Mouse (Mus musculus): ENCODE data around the gene Pcnx4. TPM values are rescaled to one million over a fixed set of nuclear protein-coding genes. Genes with fewer than 3 reads are reported as not detected.
"Not testable (repeated sequence)": the region's sequence is repeated elsewhere in the genome, so short reads cannot be mapped to it uniquely, and the experiment has no call there.

Pcnx4 gene
- total and polyA plus RNA-seq, 3 experiments, result 2.4 to 3.6 (median 3.4) TPM

DNA sequence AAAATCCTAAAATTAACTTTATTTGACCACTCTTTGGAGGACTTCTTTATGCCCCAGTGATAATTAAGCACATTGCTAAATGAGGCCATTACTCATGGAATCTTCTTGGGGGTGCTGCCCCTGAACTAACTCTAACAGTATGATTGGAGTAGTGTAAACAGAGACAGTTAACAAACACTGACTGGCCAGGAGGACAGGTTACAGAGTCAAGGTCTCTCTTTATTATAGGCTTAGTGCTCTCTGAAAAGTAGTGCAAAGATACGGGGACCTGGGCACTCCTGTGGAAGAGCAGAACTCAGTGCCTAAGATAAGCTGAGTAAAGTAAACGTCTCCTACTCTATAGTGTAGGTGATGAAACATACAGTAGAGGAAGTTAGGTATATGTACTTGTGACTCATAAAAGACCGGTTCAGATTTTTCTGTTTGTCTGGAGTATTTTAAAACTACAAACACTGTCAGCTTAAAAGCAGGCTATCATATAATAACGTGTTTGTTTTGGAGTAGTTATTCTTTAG is 28.2 kb downstream of the Pcnx4 start:
- H3K79me2 ChIP-seq (replicated peaks; ENCODE audit: control insufficient read depth, insufficient read depth, low read length), result no peaks in the 10 kb centered on the region
- H3K9ac ChIP-seq (ENCODE audit: low read depth, low read length), result no peak overlapping the region
- WGBS, result 72% methylated on average over 4 of the region's 4 CpGs
- H3K4me3 ChIP-seq, result no peak overlapping the region
- H3K27me3 ChIP-seq (ENCODE audit: control insufficient read depth, insufficient read depth, low read length), result no peaks in the 10 kb centered on the region
- intact Hi-C loops (cut with DNase I), result no loop called here
- TF ChIP-seq POLR2A (IDR thresholded peaks at IDR 0.05; ENCODE audit: insufficient read depth, low read depth, low read length) (no peak), EP300 (IDR thresholded peaks at IDR 0.05; ENCODE audit: insufficient read depth, low read depth, low read length) (no peak), CTCF (IDR thresholded peaks at IDR 0.05) (no peak)
- no peaks in the 10 kb centered on the region for H3K4me1 ChIP-seq (ENCODE audit: control insufficient read depth, insufficient read depth, low read length)
- no peaks in the 10 kb centered on the region for H3K36me3 ChIP-seq (ENCODE audit: control insufficient read depth, insufficient read depth, low read length)
- H3K27ac ChIP-seq, result no peak overlapping the region
- DNase-seq, result no peak

DNA sequence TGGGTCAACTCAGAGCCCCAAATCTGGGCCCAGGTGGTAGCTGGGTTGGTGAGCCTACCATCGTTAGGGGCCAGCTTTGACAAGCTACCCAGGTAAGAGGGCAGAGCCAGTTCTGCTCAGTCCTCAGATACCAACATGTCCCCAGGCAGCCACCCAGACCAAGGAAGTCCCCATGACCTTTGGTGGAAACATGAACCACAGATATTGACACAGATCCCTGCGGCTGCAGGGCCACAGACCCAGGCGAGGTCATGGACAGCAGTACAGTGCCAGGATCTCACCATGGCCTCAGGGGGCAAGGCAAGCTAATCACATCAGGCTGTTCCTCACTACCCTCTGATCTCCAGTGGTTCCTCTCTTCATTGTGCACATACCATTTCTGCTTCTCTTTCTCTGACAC is 45.8 kb downstream of the Pcnx4 start:
- H3K9ac ChIP-seq (ENCODE audit: low read depth, low read length), result no peak overlapping the region
- no peaks in the 10 kb centered on the region for H3K79me2 ChIP-seq (replicated peaks; ENCODE audit: control insufficient read depth, insufficient read depth, low read length)
- H3K36me3 ChIP-seq (ENCODE audit: control insufficient read depth, insufficient read depth, low read length), result no peaks in the 10 kb centered on the region
- no peak overlapping the region for H3K4me3 ChIP-seq
- no peak for TF ChIP-seq CTCF (IDR thresholded peaks at IDR 0.05)
- 83% methylated on average over 3 of the region's 3 CpGs for WGBS
- H3K27ac ChIP-seq, result no peak overlapping the region
- no peak for DNase-seq
- no peaks in the 10 kb centered on the region for H3K4me1 ChIP-seq (ENCODE audit: control insufficient read depth, insufficient read depth, low read length)
- intact Hi-C loops (cut with DNase I), result no loop called here
- H3K27me3 ChIP-seq (ENCODE audit: control insufficient read depth, insufficient read depth, low read length), result no peaks in the 10 kb centered on the region

DNA sequence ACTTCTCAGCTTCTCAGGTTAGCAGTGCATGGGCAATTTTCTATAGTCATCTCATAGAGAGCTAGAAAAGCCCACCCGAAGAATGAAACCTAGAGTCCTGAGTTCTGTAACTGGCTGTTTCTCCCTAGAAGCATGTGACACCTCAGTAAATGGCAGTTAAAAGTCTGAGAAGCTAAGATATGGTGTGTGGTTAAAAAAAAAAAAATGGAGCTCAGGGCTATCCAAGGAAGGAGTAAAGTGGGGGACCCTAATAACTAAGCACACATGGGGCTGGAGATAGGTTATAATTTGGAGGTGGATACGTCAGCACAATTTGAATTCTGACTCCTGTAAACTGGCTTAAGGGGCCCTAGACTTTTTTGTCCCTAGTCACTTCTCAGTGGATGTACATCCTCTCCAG is 46.9 kb downstream of the Pcnx4 start:
- H3K4me1 ChIP-seq (ENCODE audit: control insufficient read depth, insufficient read depth, low read length), result no peaks in the 10 kb centered on the region
- WGBS, result 92% methylated on average over 2 of the region's 2 CpGs
- no peak overlapping the region for H3K4me3 ChIP-seq
- no peak for DNase-seq
- no peak overlapping the region for H3K27ac ChIP-seq
- no peaks in the 10 kb centered on the region for H3K27me3 ChIP-seq (ENCODE audit: control insufficient read depth, insufficient read depth, low read length)
- no peaks in the 10 kb centered on the region for H3K79me2 ChIP-seq (replicated peaks; ENCODE audit: control insufficient read depth, insufficient read depth, low read length)
- TF ChIP-seq POLR2A (IDR thresholded peaks at IDR 0.05; ENCODE audit: insufficient read depth, low read depth, low read length), result no peak
- intact Hi-C loops (cut with DNase I), result no loop called here
- no peak overlapping the region for H3K9ac ChIP-seq (ENCODE audit: low read depth, low read length)
- no peaks in the 10 kb centered on the region for H3K36me3 ChIP-seq (ENCODE audit: control insufficient read depth, insufficient read depth, low read length)

GRCm38 (mm10) chr12:72585339-72585738 is 49.2 kb downstream of the Pcnx4 start:
- no peak for DNase-seq
- no peak overlapping the region for H3K27ac ChIP-seq
- H3K9ac ChIP-seq (ENCODE audit: low read depth, low read length), result no peak overlapping the region
- H3K4me1 ChIP-seq (ENCODE audit: control insufficient read depth, insufficient read depth, low read length), result no peaks in the 10 kb centered on the region
- no peaks in the 10 kb centered on the region for H3K79me2 ChIP-seq (replicated peaks; ENCODE audit: control insufficient read depth, insufficient read depth, low read length)
- TF ChIP-seq CTCF (IDR thresholded peaks at IDR 0.05) (no peak), EP300 (IDR thresholded peaks at IDR 0.05; ENCODE audit: insufficient read depth, low read depth, low read length) (no peak), POLR2A (IDR thresholded peaks at IDR 0.05; ENCODE audit: insufficient read depth, low read depth, low read length) (no peak)
- no peaks in the 10 kb centered on the region for H3K27me3 ChIP-seq (ENCODE audit: control insufficient read depth, insufficient read depth, low read length)
- no peaks in the 10 kb centered on the region for H3K36me3 ChIP-seq (ENCODE audit: control insufficient read depth, insufficient read depth, low read length)
- intact Hi-C loops (cut with DNase I), result no loop called here
- 83% methylated on average over 1 of the region's 1 CpGs for WGBS
- H3K4me3 ChIP-seq, result no peak overlapping the region

- Histone ChIP-seq H3K27me3 (ENCODE audit: control insufficient read depth, insufficient read depth, low read length) (no peaks in the 10 kb centered on the region), H3K4me1 (ENCODE audit: control insufficient read depth, insufficient read depth, low read length) (no peaks in the 10 kb centered on the region), H3K27ac (no peak overlapping the region)
Observed at GRCm38 (mm10) chr12:72592991-72593390, 56.8 kb downstream of the Pcnx4 start.

DNA sequence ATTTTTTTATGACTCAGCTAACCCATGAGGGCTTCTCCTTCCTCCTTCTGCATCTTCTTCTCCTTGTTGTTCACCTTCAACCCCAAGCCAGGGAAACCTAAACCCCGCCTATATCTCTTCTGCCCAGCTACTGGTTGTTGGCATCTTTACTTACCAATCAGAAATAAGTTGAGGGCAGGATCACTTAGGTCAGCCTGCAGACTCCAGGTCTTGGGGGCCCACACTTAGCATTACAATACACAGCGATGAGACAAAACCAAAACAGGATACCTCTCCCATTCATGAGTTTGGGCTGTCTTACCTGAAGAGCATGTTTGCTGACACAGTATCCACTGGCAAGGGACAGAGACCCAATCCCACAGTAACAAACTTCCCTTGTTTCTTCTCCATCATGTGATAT is 57.8 kb downstream of the Pcnx4 start:
- no peak overlapping the region for H3K27ac ChIP-seq
- DNase-seq, result no peak
- H3K36me3 ChIP-seq (ENCODE audit: control insufficient read depth, insufficient read depth, low read length), result no peaks in the 10 kb centered on the region
- 56% methylated on average over 2 of the region's 2 CpGs for WGBS
- H3K79me2 ChIP-seq (replicated peaks; ENCODE audit: control insufficient read depth, insufficient read depth, low read length), result no peaks in the 10 kb centered on the region
- H3K4me1 ChIP-seq (ENCODE audit: control insufficient read depth, insufficient read depth, low read length), result no peaks in the 10 kb centered on the region
- no peak for TF ChIP-seq EP300 (IDR thresholded peaks at IDR 0.05; ENCODE audit: insufficient read depth, low read depth, low read length)
- TF ChIP-seq POLR2A (IDR thresholded peaks at IDR 0.05; ENCODE audit: insufficient read depth, low read depth, low read length), result no peak
- no peak for TF ChIP-seq CTCF (IDR thresholded peaks at IDR 0.05)
- intact Hi-C loops (cut with DNase I), result no loop called here
- H3K9ac ChIP-seq (ENCODE audit: low read depth, low read length), result no peak overlapping the region
- H3K4me3 ChIP-seq, result no peak overlapping the region
- no peaks in the 10 kb centered on the region for H3K27me3 ChIP-seq (ENCODE audit: control insufficient read depth, insufficient read depth, low read length)

More at GRCm38 (mm10) chr12:72592991-72593390, 56.8 kb downstream of the Pcnx4 start:
- DNase-seq, result no peak
- Histone ChIP-seq H3K4me3 (no peak overlapping the region), H3K79me2 (replicated peaks; ENCODE audit: control insufficient read depth, insufficient read depth, low read length) (no peaks in the 10 kb centered on the region), H3K36me3 (ENCODE audit: control insufficient read depth, insufficient read depth, low read length) (no peaks in the 10 kb centered on the region), H3K9ac (ENCODE audit: low read depth, low read length) (no peak overlapping the region)
- intact Hi-C loops (cut with DNase I), result no loop called here
- no peak for TF ChIP-seq POLR2A (IDR thresholded peaks at IDR 0.05; ENCODE audit: insufficient read depth, low read depth, low read length)
- no peak for TF ChIP-seq EP300 (IDR thresholded peaks at IDR 0.05; ENCODE audit: insufficient read depth, low read depth, low read length)
- no peak for TF ChIP-seq CTCF (IDR thresholded peaks at IDR 0.05)

DNA sequence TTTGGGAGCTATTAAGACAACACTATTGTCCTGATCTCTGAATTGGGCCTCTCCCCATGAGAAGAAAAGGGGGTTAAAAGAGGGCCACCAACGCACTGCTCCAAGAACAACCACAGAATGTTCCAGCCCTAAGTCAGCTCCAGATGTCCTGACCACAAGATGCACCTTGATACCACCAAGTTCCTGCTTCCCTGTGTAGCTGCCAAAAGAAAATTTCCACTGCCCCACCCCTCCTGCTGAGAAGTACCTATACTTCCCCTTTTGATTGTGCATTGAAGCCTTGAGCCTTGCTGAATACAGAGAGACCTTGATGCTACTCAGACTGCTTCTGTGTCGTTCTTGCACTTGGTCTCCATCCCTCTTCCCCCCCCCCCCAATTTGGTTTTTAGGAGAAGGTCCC is 62.5 kb downstream of the Pcnx4 start:
- H3K4me3 ChIP-seq; DNase-seq; H3K27ac ChIP-seq; H3K36me3 ChIP-seq (ENCODE audit: control insufficient read depth, insufficient read depth, low read length); H3K9ac ChIP-seq (ENCODE audit: low read depth, low read length); H3K27me3 ChIP-seq (ENCODE audit: control insufficient read depth, insufficient read depth, low read length); H3K4me1 ChIP-seq (ENCODE audit: control insufficient read depth, insufficient read depth, low read length); H3K79me2 ChIP-seq (replicated peaks; ENCODE audit: control insufficient read depth, insufficient read depth, low read length); intact Hi-C loops (cut with DNase I): not testable (repeated sequence)
- WGBS, result 93% methylated on average over 2 of the region's 2 CpGs
